Mouse (Mus musculus) WW6 (cell line): ENCODE data around the gene Grsf1.

Experiments
- DNase-seq: peaks from one replicate; pipeline ENCODE4 v3.0.0-alpha.2; 2013; ENCODE audit warnings: low read depth, low spot score

The Grsf1 gene

DNA sequence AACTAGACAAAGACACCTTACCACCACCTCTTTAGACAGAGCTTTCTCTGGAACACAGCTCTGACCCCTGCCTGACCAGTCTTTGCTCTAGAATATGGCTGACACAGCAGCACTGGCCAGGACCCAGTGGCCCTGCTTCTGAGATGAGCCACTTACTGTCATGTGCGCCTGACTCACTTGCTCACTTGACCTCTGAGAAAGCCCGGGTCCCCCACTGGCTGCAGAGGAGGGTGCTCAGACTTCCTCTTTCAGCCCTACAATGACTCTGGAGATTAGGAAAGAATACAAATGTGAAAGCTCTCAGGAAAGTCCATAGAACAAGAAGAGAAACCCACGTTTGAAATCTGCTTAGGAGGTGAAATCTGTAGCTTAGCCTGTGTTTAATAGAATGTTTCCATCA lies 45.1 kb downstream of the Grsf1 start:
- DNase-seq: no peak

DNA sequence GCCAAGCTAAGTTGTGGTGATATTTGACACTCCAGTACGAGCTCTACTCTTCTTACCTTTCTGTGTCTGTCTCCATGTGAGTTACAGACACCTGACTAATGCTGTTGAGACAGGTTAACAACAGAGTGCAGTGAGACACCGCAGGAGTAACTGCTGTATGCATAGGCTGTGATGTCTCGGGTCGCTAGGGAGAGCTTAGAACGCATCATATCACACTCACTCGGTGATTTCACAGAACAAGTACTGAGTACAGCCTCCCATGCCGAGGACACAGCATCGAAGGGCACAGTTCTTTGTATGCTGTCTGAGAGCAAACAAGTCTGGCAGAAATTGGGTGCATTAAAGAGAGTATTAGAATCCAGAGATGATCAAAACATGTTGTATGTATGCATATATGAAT lies 46.0 kb downstream of the Grsf1 start:
- DNase-seq: no peak

DNA sequence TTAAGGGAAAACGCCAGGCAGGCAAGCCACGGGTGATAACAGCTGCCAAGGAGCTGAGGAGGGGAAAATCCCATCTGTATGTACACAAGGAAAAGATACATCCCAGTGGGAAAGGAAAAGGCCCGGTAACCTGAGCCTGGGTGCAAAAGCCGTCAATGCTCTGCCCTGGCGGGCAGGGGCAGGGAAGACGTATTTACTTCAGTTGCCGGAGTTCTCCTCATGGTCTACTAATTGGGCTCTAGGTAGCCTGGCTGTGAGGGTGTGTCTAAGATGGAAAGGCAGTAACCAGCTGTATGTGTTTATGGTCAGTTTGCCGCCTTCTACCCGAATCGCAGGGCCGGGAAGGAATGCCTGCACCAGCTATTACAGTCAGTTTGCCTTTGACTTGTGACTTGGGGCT lies 46.8 kb downstream of the Grsf1 start:
- DNase-seq: no peak

DNA sequence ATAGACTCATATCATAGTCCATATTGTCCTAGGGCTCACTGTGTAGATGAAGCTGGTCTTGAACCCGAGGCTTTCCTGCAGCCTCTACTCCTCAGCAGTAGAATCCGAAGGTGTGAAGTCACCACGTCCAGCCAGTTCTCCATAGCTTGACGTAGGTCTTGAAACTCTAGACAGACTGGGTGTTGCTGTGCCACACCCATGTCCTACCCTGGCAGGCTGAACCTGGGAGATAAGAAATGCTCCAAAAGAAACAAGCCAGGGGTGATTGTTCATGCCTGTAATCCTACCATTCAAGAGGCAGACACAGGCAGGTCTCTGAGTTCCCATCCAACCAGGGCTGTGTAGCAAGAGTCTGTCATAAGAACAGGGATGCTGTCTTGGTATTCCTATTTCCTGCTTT lies 48.4 kb downstream of the Grsf1 start:
- no peak for DNase-seq

DNA sequence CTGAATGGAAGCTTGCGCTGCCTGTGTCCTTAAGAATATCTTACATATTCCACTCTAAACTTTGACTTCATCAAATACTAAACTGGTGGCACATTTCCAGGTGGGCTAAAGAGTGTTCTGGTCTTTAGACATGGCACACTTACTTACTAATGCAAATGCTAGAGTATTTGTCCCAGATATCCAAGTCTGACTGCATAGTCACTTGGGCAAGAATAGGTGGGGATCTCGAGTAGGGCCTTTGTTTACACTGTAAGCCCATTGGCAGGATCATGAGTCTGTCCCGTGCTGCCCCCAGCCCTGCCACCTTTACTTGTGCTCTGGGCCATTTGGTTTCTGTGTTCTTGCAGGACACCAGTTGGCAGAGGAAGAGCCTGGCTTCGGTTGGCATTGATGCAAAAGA lies 59.0 kb downstream of the Grsf1 start:
- no peak for DNase-seq

DNA sequence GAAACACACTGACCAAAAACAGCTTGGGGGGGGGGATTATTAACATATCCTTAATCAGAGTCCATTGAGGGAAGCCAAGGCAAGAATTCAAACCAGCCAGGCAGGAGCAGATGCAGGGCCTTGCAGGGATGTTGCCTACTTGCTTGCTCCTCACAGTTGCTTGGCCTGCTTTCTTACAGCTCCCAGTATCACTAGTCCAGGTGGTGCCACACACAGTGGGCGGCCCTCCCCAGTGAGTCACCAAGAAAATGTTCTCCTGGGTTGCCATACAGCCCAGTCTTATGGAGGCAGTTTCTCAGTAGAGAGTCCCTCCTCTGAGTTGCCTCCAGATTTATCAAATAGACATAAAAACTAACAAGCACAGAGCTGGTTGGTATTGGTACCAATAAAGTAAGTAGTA lies 61.8 kb downstream of the Grsf1 start:
- DNase-seq: no peak
